Mouse (Mus musculus): ENCODE measurements around the gene Proz. TPM values are rescaled to one million over a fixed set of nuclear protein-coding genes. Genes with fewer than 3 reads are reported as not detected.
"Not testable (repeated sequence)": the region's sequence is repeated elsewhere in the genome, so short reads cannot be mapped to it uniquely, and the experiment has no call there.

Proz gene
- total RNA-seq (2015), result not detected in 2 replicates
- total RNA-seq (2017), result 0.04 TPM in 1 of 2 replicates, not detected in the other

DNA sequence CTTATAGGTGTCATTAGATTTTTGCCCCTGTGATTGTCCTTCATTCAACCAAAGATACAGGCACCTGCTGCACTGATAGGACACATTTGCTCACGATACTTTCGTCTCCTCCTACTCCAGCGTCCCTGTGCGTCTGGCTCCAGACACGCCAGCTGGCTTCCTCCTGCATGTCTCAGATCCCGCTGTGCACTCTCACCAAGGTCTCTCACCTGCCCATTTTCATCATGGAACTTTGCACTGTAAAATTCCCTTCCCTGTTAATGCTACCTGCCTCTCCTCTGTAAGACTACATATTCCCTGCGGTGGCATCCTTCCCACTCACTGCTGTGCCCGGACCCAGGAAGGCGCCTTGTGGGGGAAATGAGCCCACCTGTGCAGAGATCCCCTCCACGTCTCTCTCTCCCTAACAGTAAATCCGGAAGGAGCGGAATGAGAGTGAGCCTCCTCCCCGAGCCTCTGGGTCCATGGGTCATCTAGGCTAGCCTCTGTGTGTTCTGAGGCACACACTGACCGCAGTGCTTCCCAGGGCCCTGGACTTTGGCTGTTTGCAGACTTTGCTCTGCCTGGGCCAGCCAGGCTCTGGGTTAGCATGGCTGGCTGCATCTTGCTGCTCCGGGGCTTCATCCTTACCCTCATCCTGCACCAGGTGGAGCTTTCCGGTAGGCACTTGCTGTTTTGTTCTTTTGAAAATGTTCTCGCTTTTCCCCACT lies at the start of gene Proz:
Gene Proz, plus strand, starts transcription at position 474 of the 710 bp plus-strand sequence.
- ATAC-seq (replicated peaks; ENCODE audit: poor library complexity), result no peak

DNA sequence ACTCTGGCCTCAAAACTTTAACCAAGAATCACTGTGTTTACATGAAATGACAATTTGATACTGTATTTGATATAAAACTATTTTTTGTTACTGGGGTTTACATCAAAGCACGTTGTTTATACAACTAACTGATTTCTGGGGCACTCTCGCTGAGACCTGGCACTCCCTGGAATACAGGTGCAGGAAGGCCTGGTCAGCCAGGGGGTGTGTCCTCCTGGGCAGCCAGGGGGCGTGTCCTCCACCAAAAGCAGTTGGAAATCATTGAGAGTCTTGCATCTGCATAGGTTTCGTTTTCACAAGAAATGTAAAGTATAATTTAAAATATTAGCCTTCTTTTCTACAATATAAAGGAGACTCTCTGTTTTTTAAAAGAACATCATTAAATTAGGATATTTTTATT lies 41.2 kb upstream of the Proz start:
- no peak for ATAC-seq (replicated peaks; ENCODE audit: poor library complexity)

DNA sequence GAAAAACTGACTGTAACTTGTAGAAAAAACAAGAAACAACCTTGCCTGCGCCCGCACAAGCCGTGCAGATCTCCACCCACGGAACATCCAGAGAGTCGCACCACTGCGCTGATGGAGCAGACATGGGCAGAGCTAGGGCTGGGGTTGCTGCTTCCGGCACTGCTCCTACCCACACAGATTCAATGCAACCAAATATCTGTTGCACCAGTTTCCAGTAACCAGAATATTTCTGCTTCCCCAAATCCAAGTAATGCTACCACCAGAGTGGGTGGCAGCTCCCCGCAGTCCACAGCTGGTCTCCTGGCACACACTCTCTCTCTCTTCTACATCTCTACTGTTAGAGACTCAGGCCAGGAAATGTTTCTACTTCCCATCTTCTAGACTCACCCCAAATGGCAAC lies 38.9 kb upstream of the Proz start:
- ATAC-seq (replicated peaks; ENCODE audit: poor library complexity), result peak; percentile 81

DNA sequence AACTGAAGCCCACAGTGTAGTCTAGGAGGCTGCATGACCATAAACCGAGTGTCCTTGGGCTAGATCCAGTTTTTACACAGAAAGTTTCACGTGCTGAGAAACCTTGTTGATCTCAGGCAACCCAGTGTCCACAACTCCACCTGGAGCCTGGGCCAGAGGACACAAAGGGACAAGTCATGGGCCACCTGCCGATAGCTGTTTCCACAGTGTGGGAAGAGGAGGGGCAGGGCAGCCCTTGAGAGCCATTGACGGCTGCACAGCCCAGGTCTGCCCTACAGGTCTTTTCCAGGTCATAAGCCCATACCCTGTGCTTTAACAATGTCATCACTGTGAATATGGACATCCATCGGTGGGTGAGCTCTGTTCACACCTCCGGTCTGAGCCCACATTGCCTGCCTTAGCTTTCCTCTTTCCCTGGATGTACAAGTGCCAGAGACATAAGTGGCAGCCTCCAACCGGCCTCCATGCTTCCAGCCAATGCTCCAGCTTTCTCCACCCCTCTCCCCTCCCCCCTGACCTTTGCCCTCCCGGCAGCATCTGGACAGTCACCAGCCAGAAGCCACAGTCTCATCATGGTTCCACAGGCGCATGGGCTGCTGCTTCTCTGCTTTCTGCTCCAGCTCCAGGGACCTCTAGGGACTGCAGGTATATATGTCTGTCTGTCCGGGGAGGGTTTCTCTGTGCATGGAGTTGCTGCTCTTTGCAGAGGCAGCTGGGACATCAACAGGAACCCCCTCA lies 35.1 kb upstream of the Proz start, which contains the start of gene F7:
Gene F7, plus strand, starts transcription at position 548 of the 738 bp plus-strand sequence.
- no peak for ATAC-seq (replicated peaks; ENCODE audit: poor library complexity)

DNA sequence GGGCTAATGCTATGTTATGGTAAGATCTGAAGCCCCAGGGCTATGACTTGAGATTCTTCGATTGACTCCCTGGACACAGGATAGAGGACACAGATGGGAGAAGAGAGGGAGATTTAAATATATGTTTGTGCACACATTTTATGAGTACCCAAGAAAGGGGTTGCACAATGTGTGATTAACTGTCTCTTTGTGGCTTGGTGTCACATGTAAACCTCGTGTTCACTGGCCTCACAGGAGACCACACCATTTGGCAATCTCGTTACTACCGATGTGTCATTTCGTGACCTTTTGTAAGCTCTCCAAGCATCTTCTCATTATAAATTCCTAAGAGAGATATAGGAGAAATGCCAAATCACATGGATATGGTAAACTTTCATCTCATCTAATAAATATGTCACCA lies 33.1 kb upstream of the Proz start:
- ATAC-seq (replicated peaks; ENCODE audit: poor library complexity), result peak; percentile 74

DNA sequence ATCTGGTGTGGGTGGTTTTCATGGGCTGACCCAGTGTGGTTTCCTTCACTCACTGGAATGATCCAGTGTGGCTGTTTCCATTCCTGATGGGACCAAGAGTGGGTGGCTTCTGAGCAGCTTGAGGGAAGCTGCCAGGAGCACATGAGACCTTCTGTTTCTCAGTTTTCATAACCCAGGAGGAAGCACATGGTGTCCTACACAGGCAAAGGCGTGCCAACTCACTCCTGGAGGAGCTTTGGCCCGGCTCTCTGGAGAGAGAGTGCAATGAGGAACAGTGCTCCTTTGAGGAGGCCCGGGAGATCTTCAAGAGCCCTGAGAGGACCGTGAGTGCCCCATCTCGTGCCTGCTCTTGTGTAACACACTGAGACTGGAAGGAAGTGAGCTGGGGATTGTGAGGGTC lies 32.2 kb upstream of the Proz start:
- peak; percentile 72 for ATAC-seq (replicated peaks; ENCODE audit: poor library complexity)

DNA sequence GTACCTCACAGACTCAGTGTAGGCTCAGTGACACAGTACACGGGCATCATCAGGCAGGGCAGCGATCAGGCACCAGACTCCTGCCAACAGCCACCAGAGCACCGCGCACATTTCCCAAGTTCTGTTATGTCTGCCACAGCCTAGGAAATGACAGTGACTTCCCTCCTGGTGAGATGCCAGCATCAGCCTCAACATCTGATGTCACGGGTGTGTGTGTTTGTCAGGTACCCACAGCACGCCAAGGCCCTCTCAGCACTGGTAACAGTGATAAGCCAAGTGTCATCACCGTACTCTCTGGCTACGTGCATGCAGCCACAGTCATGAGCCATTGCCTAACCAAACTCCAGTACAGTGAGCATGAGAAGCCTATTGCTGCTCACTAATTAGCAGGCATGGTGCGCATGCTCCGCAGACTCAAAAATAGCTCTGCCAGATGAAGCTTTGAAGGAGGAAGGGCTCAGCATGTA lies 24.3 kb upstream of the Proz start:
- peak; percentile 50 for ATAC-seq (replicated peaks; ENCODE audit: poor library complexity)

DNA sequence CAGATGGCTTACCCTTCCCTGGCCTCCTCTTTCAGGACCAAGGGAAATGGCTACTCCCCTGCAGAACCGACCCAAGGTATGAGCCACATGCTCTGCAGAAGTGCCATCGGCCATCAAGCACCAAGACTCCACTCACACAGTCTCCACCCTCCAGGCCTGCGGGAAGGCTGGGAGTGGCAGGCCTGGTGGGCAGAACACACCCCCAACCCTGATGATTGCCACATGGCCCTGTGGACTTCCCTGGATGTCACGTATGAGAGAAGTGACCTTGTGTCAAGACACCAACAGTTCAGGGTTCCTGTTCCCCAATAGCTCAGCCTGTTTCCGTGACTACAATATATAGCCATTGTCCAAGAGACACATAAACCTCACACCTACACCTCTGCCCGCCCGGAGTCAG lies 23.7 kb upstream of the Proz start, which contains the start of gene F10:
Gene F10, plus strand, starts transcription at position 294 of the 400 bp plus-strand sequence.
- ATAC-seq (replicated peaks; ENCODE audit: poor library complexity), result peak; percentile 72

DNA sequence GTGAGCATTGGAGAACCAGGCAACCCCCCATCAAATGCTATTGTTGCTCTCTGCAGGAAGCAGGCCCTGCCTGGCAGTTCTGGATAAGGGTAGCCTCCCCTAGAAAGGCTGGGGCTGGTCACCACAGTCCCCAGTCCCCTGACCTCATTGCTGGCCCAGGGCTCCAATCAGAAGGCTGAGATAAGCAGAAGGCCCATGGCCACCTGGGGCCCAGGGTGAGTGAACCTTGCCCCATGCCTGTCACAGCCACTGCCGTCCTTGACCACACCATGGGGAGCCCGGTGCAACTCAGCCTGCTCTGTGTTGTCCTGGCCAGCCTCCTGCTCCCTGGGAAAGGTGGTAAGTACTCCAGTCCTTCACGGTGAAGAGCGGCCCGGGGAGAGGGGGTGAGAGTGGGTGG lies 23.1 kb upstream of the Proz start:
- no peak for ATAC-seq (replicated peaks; ENCODE audit: poor library complexity)

DNA sequence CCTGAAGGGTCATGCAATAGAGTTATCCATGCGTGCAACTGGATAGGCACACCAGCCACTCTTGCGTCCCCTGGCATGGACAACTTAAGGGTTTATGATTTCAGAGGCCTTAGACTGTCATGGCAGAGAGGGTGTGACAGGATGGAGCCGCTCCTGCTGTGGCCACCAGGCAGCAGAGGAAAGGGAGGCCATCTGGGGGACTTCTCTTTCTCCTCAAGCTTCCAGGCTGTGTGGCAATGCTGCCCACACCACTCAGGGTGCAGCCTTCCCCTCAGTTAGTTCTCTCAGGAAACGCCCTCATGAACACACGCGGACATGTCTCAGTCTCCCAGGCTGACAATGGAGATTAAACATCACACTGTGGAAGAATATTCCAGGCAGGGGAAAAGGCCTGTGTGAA lies 21.7 kb upstream of the Proz start:
- peak; percentile 64 for ATAC-seq (replicated peaks; ENCODE audit: poor library complexity)

DNA sequence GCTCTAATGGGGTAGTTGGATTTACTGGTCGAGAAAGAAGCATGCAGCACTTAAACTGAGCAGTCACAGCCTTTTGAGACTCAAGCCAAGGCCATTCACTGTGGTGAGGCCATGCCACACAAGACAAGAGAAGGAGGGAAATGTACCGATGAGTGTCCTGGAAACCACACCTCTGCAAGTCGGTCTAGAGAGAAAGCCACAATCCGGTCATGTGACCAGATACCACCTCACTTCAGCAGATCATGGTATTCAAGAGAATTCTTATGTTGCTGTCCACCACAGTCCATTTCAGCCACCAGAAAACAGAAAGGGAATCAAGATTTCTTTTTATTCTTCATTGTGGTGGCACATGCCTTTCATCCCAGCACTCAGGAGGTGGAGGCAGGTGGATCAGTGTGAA lies 19.3 kb upstream of the Proz start:
- no peak for ATAC-seq (replicated peaks; ENCODE audit: poor library complexity)

DNA sequence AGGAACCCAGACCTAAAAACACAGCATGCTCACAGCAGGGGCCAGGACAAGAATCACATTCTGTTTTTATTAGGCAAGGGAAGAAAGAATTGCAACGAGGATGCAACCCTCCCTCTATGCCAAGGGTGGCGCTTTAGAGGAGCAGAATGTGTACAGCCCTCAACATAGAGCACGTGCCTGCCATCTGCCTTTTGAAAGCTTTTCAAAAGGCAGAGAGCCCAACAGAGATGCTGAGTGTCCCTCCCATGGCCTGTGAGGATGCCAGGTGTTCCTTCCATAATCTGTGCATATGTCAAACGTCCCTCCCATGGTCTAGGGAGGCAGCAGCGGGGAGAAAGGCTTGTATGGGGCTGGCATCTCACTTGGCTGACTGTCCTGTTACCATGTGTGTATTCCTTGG lies 13.1 kb upstream of the Proz start:
- ATAC-seq (replicated peaks; ENCODE audit: poor library complexity), result no peak

DNA sequence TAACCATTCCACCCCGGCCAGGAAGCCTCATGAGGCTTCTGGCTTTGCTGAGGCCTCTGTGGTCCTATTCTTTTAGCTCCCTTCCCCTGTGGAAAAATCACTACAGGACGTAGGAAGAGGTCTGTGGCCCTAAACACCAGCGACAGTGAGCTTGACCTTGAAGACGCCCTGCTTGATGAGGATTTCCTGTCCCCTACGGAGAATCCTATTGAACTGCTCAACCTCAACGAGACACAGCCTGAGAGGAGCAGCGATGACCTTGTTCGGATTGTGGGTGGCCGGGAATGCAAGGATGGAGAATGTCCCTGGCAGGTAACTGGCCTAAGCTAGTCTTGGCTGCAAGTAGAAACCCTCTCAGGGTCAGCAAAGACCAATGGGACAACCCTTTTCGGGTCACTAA lies 10.2 kb upstream of the Proz start:
- no peak for ATAC-seq (replicated peaks; ENCODE audit: poor library complexity)

DNA sequence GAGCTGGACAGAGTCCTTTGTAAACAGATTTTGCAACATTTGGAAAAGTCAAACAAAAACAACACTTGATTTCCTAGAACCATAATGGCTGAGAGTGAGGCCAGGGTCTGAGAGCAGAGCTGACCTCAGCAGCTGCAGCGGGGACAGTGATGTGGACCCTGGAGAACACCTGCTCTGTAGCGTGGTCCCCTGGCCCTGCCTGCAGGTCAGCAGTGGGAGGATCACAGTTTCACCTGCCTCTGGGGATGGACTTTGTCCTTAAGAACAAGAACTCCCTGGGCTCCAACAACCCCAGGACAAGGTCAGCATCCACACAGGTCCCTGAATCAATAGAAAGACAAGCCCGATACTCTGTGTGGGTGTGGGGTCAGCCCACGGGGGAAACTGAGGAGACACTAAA lies 3.4 kb upstream of the Proz start:
- no peak for ATAC-seq (replicated peaks; ENCODE audit: poor library complexity)

DNA sequence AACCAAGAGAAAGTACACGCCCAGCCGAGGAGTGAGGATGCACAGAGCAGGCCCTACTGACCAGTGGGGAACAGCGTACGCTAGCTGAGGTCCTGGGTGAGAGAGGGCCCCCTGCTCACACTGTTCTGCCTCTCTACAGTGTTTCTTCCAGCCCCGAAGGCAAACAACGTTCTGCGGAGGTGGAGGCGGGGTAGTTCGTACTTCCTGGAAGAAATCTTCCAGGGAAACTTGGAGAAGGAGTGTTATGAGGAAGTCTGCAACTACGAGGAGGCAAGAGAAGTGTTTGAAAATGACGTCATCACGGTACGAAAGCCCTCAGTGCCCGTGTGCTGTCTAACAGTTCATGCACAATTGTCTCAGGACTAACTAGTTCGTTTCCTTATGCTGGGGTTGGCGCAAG lies 2.4 kb downstream of the Proz start:
- no peak for ATAC-seq (replicated peaks; ENCODE audit: poor library complexity)

DNA sequence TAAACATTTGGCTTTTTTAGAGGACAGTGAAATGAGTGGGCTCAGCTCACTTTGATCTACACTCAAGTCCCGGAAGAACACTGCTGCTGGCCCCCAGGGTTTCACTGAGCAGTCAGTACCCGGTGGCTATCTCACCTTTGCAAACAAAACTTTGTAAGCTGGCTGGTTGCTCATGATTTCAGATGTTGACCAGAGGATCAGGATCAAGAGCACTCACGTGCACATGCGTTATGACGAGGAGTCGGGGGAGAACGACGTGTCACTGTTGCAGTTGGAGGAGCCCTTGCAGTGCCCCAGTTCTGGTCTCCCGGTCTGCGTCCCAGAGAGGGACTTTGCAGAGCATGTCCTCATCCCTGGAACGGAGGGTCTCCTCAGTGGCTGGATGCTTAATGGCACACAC lies 12.5 kb downstream of the Proz start:
- no peak for ATAC-seq (replicated peaks; ENCODE audit: poor library complexity)

DNA sequence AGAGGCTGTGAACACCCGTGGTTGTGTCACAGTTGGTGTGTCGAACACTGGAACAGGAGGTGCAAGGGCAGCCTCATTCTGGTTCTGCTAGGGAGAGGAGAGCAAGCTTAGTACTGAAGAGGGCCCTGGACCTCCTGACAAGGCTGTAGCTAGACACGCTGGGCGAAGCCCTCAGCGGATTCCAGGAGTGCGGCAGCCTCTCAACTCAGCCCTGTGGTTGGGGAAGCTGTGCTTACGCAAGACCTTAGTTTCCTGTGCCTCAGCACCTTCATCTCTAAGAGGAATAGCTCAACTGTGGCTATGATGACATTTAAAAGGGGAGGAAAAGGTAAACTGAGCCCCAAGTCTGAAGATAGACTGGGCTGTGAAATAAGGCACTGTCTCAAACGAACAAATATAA lies 14.3 kb downstream of the Proz start:
- peak; percentile 89 for ATAC-seq (replicated peaks; ENCODE audit: poor library complexity)

DNA sequence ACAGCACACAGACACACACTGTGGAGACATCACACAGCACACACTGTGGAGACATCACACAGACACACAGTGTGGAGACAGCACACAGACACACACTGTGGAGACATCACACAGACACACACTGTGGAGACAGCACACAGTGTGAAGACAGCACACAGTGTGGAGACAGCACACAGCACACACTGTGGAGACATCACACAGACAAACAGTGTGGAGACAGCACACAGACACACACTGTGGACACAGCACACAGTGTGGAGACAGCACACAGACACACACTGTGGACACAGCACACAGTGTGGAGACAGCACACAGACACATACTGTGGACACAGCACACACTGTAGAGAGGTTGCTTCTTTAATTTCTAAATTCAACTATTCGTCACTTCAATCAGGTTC lies 14.9 kb downstream of the Proz start:
- ATAC-seq (replicated peaks; ENCODE audit: poor library complexity), result not testable (repeated sequence)

DNA sequence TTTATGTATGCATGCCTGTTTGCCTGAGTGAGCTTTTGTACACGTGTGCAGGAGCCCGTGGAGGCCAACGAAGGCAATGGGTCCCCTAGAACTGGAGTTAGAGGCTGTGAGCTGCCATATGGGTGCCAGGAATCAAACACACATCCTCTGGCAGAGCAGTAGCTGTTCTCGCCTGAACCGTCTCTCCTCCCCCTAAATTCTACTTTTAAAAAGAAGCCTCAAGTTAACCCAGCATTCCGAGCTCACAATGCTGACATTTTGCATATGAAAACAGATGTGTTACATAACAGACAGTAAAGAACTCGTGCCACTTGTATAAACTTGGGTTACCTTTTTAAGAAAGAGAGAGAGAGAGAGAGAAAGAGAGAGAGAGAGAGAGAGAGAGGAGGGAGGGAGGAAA lies 16.8 kb downstream of the Proz start:
- ATAC-seq (replicated peaks; ENCODE audit: poor library complexity), result no peak

DNA sequence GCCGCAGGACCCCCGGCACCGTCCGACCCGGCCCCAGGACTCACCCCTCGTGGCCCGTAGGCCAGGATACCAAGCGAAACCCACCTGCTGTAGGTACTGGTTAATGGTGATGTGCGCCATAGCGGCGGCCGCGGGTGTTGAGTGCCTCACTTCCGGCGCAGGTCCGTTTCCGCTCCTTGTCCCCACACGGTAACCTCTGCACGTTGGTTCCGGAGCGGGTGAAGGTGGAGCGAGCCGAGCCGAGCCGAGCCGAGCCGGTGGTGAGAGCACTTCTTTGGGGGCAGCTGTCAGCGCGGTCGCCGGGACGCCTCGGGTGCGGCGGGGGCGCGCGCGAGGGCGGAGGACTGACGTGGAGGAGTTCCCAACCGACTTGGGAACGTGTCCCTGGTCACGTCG lies 44.0 kb downstream of the Proz start:
- ATAC-seq (replicated peaks; ENCODE audit: poor library complexity), result peak; percentile 51

DNA sequence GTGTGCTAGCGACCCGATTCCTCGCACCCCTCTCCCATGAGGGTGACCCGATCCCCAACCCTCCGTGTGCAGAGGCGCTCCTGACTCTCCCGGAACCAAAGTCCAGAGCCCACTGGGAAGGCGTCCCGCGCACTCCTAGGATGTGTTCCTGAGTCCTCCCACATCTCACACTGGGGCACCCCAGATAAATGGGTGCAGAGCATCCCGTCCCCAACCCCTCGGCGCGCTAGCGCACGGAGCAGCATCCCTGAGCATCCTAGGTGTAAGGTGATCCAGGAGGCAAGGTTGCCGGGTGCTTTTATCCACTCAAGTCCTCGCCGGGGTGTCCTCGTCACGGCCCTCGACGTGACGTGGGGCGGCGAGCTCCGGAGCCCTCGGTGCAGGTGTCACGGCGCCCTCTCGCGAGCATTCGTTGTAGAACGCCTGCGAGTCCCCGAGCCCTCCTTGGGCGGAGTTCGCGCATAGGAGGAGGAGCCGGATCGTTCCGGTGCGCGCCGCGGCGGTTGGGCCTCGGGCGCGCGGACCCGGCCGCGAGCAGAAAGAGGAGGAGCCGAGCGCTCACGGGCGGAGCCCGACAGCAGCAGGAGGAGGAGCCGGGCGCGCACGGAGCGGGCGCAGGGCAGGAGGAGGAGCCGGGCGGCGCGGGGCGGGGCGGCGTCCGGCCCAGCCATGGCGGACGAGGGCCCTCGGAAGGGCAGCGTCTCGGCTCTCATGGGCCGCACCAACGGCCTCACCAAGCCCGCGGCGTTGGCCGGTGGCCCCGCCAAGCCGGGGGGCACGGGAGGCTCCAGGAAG lies 44.6 kb downstream of the Proz start, which contains the start of the genes Pcid2 and Cul4a:
Gene Pcid2, minus strand, starts transcription at position 373 of the 795 bp plus-strand sequence.
Gene Cul4a, plus strand, starts transcription at position 535 of the 795 bp plus-strand sequence.
- ATAC-seq (replicated peaks; ENCODE audit: poor library complexity), result peak; percentile 77

All from megakaryocyte progenitor cell, adult 5-6 weeks (primary cell).